Mouse (Mus musculus) CH12.LX (cell line): Measurements from ENCODE around the gene Pitpnm3.

Experiments used
- CTCF ChIP-seq, 2 experiments: IDR thresholded peaks in 1 of 2; conservative IDR thresholded peaks in 1 of 2; 2 replicates each; pipeline ENCODE4 v1.5.1; 2011 to 2012; ENCODE audit warnings: low read depth in 2 of 2, low read length in 2 of 2, improper control_type of control experiment in 1 of 2, inconsistent platforms in 1 of 2, mild to moderate bottlenecking in 1 of 2, moderate library complexity in 1 of 2
- ELF1 ChIP-seq: IDR thresholded peaks from 2 replicates; pipeline ENCODE4 v1.6.1; 2014; ENCODE audit warnings: low read depth, mild to moderate bottlenecking, inconsistent platforms, low read length, improper control_type of control experiment

- TF ChIP-seq ELF1 (no peak), CTCF (conservative IDR thresholded peaks at IDR 0.05 in 1 of 2, IDR thresholded peaks at IDR 0.05 in 1 of 2; ENCODE audit: low read depth in 2 of 2, low read length in 2 of 2) (no peak)
These were observed 45.0 kb upstream of the Pitpnm3 start for GRCm38 (mm10) chr11:72180556-72180955.
